Mouse (Mus musculus) megakaryocyte, embryonic 14.5 days (primary cell): ENCODE measurements around the gene St6galnac6.

ENCODE experiments used
- FLI1 ChIP-seq: IDR thresholded peaks from 2 replicates; pipeline ENCODE4 v1.6.1; 2012; ENCODE audit warnings: low read length, inconsistent platforms, mixed read lengths
- GATA1 ChIP-seq: IDR thresholded peaks from 3 replicates; pipeline ENCODE4 v1.6.1; 2012; ENCODE audit warnings: mixed read lengths, low read length, inconsistent platforms, borderline replicate concordance

DNA sequence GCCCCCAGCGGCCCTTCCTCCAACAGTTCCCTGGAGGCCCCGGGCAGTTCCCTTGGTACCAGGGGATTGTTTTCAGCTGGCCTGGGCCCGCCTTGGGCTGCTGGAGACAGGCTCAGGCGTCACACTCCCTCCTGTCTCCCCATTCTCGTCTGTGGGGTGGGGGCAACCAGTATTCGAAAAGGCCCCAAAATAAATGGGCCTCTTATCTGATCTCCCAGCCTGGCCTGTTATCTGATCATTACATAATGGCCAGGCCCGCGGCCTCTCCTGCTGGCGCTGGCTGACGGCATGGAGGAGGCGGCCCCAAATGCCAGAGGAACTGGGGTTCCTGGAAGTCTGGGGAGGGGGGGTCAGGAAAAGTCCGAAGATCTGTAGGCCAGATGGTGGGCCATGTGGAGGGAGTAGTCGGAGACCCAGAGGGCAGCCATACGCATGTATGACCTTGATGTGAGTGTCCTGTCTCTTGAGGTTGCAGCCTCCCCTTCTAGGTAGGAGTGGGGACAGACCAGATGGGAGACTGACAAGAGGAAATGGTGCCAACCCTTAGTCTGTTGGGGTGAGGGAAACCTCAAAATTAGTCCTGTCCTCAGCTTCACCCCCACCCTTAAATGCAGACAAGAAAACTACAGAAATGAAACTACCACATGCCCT lies 55.4 kb downstream of the St6galnac6 start:
- TF ChIP-seq GATA1 = no peak
- no peak for TF ChIP-seq FLI1
